Mouse (Mus musculus): Measurements from ENCODE around the gene Ssx2ip.
"Not testable (repeated sequence)": the region's sequence is repeated elsewhere in the genome, so short reads cannot be mapped to it uniquely, and the experiment has no call there.

The Ssx2ip gene

GRCm38 (mm10) chr3:146403770-146404169 is 672 bp upstream of the Ssx2ip start:
- in situ Hi-C loops (cut with MboI, MseI): no loop called here

GRCm38 (mm10) chr3:146405213-146406006 is 968 bp downstream of the Ssx2ip start:
- in situ Hi-C loops (cut with MboI, MseI): no loop called here

DNA sequence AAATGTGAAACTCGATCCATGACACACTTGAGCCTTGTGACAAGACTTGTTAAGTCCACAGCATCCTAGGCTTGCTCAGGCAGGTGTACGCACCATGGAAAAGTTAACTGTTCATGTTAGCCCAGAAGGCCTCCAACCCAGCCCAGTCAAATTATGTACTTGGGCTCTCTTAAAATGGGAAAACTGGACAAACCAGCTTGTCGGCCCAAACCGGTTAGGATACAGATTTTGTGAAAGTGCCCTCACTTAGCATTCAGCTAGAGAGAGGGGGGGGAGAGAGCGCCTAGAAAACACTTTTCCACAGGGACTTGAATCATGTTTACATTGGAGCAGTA is 1.5 kb downstream of the Ssx2ip start:
- in situ Hi-C loops (cut with MboI, MseI): no loop called here

DNA sequence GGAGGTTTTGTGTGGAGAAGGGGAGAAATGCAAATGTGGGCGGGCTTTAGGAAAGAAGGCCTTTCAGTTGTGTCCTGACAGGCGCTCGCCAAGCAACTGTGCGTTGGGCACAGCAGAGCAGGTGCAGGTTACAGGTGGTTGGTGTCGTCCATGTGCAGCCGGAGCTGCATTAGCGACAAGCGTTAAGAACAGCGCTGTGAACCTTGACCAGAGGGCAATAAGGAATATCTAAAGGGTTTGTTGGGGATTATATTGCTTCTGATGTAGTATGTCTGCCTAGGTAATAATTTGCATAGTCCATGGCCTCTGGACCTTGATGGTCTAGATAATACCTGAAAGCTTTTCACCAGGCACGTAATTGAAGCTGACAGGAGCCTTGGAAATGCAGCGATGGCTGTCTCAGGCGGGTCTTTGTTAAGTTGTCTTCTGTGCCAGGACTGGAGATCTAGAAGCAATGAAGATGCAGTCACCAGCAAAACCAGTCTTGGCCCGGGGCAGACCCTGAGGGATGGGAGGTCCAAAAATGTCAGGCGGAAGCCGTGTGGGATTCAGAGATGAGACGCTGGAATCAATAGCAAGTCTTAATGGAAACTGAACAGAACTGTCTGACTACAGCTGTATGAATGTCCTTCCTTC is 2.8 kb downstream of the Ssx2ip start:
- in situ Hi-C loops (cut with MboI, MseI): no loop called here

DNA sequence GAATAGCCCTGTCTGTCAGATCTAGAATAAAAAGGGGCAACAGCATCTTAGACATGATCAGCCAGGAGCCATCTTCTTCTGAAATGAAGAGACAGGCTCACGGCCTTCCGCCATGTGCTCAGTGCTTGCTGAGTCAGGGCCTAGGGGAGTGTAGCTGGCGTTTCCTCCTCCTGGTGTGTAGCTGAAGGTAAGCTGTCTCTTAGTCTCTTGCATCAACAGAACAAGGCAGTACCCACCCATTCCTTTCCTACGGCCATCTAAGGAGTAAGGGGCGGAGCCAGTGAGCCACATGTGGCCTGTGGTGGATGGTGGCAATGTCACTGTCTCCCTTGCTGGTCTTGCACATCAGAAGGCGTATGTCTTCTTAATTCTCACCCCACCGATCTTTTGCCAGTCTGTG is 5.7 kb downstream of the Ssx2ip start:
- in situ Hi-C loops (cut with MboI, MseI): no loop called here

GRCm38 (mm10) chr3:146412008-146412407 is 7.6 kb downstream of the Ssx2ip start:
- in situ Hi-C loops (cut with MboI, MseI): no loop called here

DNA sequence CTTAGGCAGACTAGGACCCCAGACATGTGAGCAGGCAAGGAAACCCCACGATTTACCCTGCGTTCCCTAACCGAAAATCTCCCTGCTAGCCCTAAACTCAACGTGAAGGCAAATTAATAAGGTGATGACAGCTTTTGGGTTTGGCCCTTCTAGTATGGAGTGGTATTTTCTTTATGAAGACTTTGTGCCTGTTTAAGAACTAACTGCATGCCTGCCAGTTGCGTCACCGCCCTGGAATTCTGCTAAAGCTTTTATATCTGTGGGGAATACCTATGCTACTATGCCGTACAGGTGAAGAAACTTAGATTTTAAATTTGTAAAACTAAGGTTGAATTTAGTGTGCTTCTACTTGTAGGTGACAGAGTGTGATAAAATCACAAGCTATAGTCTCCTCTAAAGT is 8.0 kb downstream of the Ssx2ip start:
- in situ Hi-C loops (cut with MboI, MseI): no loop called here

DNA sequence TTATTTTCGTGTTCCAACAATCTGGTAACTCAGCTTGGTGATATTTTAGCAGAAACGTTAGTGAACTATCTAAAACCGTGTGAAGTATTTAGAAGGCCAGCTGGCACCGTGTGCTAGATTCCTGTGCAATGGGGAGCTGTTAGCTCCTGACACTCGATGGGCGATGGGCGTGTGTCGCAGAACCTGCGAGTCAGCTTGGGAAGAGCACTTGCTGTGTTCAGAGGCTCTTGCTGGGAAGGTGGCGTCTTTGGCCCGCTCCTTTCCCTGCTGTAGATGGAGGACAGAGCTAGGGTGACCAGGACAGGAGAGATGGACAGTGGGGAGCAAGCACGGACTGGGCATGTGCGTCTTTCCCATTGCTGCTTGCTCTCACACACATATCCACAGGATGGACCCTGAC is 8.6 kb downstream of the Ssx2ip start:
- in situ Hi-C loops (cut with MboI, MseI): no loop called here

DNA sequence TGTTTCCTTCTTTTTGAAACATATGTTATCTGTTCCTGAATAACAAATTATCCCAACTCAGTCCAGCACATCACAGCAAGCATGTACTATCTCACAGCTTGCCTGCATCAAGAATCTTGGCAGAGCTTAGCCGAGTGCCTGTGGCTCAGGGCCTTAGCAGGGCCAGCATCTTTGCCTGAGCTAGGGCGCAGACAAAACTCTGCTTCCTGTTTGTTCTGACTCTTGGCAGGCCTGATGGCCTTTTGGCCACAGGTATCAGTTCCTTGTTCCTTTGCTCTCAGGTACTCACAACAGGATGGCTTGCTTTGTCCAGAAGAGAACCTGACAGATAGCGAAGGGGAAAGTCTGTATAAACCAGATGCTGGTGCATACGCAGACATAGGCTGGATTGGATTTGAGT is 9.6 kb downstream of the Ssx2ip start:
- in situ Hi-C loops (cut with MboI, MseI): no loop called here

DNA sequence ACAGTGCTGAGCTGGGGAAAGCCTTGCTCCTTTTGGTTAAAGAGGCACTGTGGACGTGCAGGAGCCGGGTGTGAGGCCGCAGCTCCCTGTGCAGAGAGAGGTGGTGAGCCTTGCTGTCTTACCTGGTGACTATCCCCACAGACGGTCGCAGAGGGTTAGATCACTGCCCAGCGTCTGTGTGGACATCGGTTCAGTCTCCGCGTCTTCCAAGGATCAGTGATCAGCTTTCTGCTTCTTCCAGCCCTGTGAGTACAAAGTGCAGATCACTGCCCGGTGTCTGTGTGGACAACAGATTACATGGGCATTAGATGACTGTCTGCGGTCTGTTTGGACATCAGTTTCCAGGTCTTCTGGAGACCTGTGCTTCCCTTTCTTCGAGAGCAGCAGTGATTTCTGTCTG is 10.1 kb downstream of the Ssx2ip start:
- in situ Hi-C loops (cut with MboI, MseI): no loop called here

DNA sequence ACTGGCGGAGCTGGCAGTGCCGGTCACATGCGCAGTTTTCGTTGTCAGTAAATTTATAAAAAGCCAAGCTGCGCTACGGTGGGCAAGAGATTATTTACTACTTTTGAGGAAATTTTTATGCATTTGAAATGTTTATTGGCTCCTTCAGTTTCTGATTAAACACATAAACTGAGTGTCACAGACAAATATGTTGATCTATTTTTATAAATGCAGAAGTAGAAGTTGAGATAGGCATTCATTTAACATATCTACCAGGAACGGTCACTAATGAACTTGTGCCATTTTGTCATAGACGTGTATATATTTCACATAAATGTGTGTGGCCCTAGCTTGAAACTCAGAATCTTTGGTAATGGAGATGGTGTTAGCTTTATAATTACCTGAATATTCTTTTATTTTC is 13.4 kb downstream of the Ssx2ip start:
- in situ Hi-C loops (cut with MboI, MseI): no loop called here

DNA sequence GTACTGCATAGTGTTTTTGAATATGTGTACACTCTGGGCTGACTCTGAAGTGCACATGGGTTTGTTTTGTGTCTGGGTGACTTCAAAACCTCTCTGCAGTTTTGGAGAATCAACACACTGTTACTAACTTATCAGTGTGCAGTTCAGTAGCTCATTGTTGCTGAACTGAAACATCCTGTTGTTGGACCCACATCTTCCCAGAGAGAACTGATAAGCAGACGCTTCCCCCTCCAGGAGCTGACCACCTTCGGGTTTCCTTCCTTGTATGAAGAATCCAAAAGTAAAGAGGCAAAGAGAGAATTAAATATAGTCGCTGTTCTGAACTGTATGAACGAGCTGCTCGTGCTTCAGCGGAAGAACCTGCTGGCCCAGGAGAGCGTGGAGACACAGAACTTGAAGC is 14.5 kb downstream of the Ssx2ip start:
- in situ Hi-C loops (cut with MboI, MseI): no loop called here

GRCm38 (mm10) chr3:146419534-146419933 is 15.1 kb downstream of the Ssx2ip start:
- in situ Hi-C loops (cut with MboI, MseI): no loop called here

GRCm38 (mm10) chr3:146419992-146420537 is 15.6 kb downstream of the Ssx2ip start:
- in situ Hi-C loops (cut with MboI, MseI): no loop called here

- in situ Hi-C loops (cut with MboI, MseI): no loop called here
Observed at GRCm38 (mm10) chr3:146421787-146422186, 17.3 kb downstream of the Ssx2ip start.

- in situ Hi-C loops (cut with MboI, MseI): no loop called here
Observed at GRCm38 (mm10) chr3:146423710-146424109, 19.3 kb downstream of the Ssx2ip start.

DNA sequence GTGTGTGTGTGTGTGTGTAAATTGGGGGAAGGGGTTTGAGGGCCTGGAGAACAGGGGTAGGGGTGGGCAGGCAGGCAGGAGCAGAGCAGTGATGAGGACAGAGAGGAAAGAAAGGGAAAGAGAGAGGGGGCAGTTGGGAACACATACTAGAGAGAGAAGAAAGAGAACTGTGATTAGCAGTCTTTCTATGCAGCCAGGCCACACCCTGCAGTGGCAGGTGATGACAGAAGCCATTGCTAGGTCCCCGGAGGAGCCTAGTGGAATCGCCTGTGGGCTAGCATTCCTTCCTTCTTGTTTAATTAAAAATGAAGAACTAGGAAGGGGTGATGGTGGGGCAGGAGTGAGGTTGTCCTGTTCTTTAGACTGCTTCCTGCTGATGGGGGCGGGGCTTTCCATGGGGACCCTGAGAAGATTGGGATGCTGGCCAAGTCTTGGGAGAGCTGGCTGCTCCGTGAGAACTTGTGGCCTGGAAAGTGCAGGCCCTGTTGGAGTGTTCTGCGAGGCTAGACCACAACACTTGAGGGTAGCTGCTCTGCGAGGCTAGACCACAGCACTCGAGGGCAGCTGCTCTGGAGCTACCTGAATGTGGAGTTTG is 20.0 kb downstream of the Ssx2ip start:
- in situ Hi-C loops (cut with MboI, MseI): no loop called here

GRCm38 (mm10) chr3:146425902-146426301 is 21.5 kb downstream of the Ssx2ip start:
- in situ Hi-C loops (cut with MboI, MseI): no loop called here

DNA sequence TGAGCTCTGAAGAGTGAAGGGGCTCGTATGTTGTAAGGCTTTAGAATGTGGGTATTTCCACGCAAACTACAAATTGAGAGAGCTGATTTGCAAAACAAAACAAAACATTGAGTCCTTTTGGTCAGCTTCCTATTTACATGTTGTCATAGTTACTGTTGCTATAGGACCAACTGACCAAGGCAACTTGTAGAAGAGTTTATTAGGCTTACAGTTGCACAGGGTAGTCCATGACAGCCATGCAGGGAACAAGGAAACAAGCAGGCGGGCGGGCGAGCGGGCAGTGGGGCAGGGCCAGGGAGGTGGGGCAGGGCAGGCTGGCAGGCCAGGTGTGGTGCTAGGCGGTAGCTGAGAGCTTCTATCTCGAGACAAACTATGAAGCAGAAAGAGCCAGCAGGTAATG is 22.0 kb downstream of the Ssx2ip start:
- in situ Hi-C loops (cut with MboI, MseI): no loop called here

DNA sequence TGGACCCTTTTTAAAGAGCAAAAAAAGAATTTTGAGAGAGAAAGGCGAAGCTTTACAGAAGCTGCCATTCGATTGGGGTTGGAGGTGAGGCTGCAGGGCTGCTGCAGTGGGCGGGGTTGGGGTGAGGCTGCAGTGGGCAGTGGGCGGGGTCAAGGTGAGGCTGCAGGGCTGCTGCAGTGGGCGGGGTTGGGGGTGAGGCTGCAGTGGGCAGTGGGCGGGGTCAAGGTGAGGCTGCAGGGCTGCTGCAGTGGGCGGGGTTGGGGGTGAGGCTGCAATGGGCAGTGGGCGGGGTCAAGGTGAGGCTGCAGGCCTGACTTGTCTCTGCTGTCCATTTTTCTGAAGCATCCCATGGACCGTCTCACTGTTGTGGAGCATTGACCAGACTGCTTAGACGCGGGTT is 28.6 kb downstream of the Ssx2ip start:
- in situ Hi-C loops (cut with MboI, MseI): not testable (repeated sequence)

- in situ Hi-C loops (cut with MboI, MseI): no loop called here
Observed at GRCm38 (mm10) chr3:146433681-146434350, 29.4 kb downstream of the Ssx2ip start.

DNA sequence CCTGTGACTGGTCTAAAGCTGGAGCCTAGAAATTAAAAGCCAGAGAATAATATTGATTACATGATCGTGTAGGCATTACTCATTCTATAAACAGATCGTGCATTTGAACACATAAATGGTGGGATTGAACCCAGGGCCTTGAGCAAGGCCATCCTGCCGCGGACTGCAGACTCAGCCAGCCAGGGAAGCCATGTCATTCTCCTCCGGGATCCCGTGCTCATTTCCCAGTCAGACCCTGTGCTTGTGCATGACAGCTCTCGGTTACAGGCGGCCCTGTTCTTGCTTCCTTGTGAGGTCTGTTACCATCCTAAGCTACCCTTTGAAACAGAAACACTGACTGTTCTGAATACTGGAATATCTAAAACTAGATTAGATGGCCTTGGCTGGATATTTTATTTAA is 30.2 kb downstream of the Ssx2ip start:
- in situ Hi-C loops (cut with MboI, MseI): no loop called here

All from T-helper 17 cell (primary cell).